Mouse (Mus musculus) T-helper 2 cell (primary cell): Measurements from ENCODE around the gene Hivep2.

Source experiments
- in situ Hi-C: fragments of 300-600 bp; cut with MboI, MseI; formaldehyde crosslinking; loops from one replicate; pipeline ENCODE4 v1.15.1; 2025; ENCODE audit warnings: high pct_unique_total_duplicates

The Hivep2 gene

GRCm38 (mm10) chr10:13968989-13969388 is 3.1 kb downstream of the Hivep2 start:
- in situ Hi-C loops = loop anchor here (10.0 to 25.0 kb wide), 3 partner anchors 134 to 782 kb away; partner anchors contain the start of genes Ltv1 and Zc2hc1b

GRCm38 (mm10) chr10:13970321-13970720 is 4.4 kb downstream of the Hivep2 start:
- in situ Hi-C loops = loop anchor here (25.0 kb wide), 2 partner anchors 242 to 783 kb away; partner anchors contain the start of genes Ltv1 and Zc2hc1b

GRCm38 (mm10) chr10:13971268-13971667 is 5.4 kb downstream of the Hivep2 start:
- in situ Hi-C loops = loop anchor here (25.0 kb wide), 2 partner anchors 241 to 784 kb away; partner anchors contain the start of genes Ltv1 and Zc2hc1b

- in situ Hi-C loops = loop anchor here (25.0 kb wide), 2 partner anchors 239 to 786 kb away; partner anchors contain the start of genes Ltv1 and Zc2hc1b
Measured at GRCm38 (mm10) chr10:13973563-13974179, 7.8 kb downstream of the Hivep2 start.

GRCm38 (mm10) chr10:13974472-13974871 is 8.6 kb downstream of the Hivep2 start:
- in situ Hi-C loops = loop anchor here (25.0 kb wide), 2 partner anchors 238 to 787 kb away; partner anchors contain the start of genes Ltv1 and Zc2hc1b

- in situ Hi-C loops = loop anchor here (5.0 to 25.0 kb wide), 2 partner anchors 61 to 1164 kb away; no protein-coding TSS in a partner anchor
Measured at GRCm38 (mm10) chr10:13975861-13976260, 10.0 kb downstream of the Hivep2 start.

GRCm38 (mm10) chr10:13976267-13976666 is 10.4 kb downstream of the Hivep2 start:
- in situ Hi-C loops = loop anchor here (5.0 to 25.0 kb wide), 2 partner anchors 61 to 1164 kb away; no protein-coding TSS in a partner anchor

GRCm38 (mm10) chr10:13982271-13982670 is 16.4 kb downstream of the Hivep2 start:
- in situ Hi-C loops = loop anchor here (10.0 to 25.0 kb wide), 2 partner anchors 103 to 1170 kb away; no protein-coding TSS in a partner anchor

GRCm38 (mm10) chr10:13982769-13983381 is 17.0 kb downstream of the Hivep2 start:
- in situ Hi-C loops = loop anchor here (10.0 to 25.0 kb wide), 2 partner anchors 102 to 1171 kb away; no protein-coding TSS in a partner anchor

- in situ Hi-C loops = loop anchor here (10.0 to 25.0 kb wide), 2 partner anchors 101 to 1171 kb away; no protein-coding TSS in a partner anchor
Measured at GRCm38 (mm10) chr10:13983631-13984030, 17.8 kb downstream of the Hivep2 start.

GRCm38 (mm10) chr10:13984233-13984632 is 18.4 kb downstream of the Hivep2 start:
- in situ Hi-C loops = loop anchor here (10.0 to 25.0 kb wide), 2 partner anchors 101 to 1172 kb away; no protein-coding TSS in a partner anchor

- in situ Hi-C loops = loop anchor here (10.0 to 25.0 kb wide), 2 partner anchors 98 to 1174 kb away; no protein-coding TSS in a partner anchor
Measured at GRCm38 (mm10) chr10:13986539-13986938, 20.7 kb downstream of the Hivep2 start.

GRCm38 (mm10) chr10:13987336-13987735 is 21.5 kb downstream of the Hivep2 start:
- in situ Hi-C loops = loop anchor here (10.0 to 25.0 kb wide), 2 partner anchors 97 to 1175 kb away; no protein-coding TSS in a partner anchor

- in situ Hi-C loops = loop anchor here (10.0 to 25.0 kb wide), 2 partner anchors 97 to 1176 kb away; no protein-coding TSS in a partner anchor
Measured at GRCm38 (mm10) chr10:13988280-13988679, 22.4 kb downstream of the Hivep2 start.

- in situ Hi-C loops = loop anchor here (10.0 to 25.0 kb wide), 2 partner anchors 96 to 1176 kb away; no protein-coding TSS in a partner anchor
Measured at GRCm38 (mm10) chr10:13988757-13989156, 22.9 kb downstream of the Hivep2 start.

- in situ Hi-C loops = loop anchor here (25.0 kb wide), 1 partner anchor 1179 kb away; no protein-coding TSS in a partner anchor
Measured at GRCm38 (mm10) chr10:13990842-13991241, 25.0 kb downstream of the Hivep2 start.

- in situ Hi-C loops = loop anchor here (25.0 kb wide), 1 partner anchor 1181 kb away; no protein-coding TSS in a partner anchor
Measured at GRCm38 (mm10) chr10:13993411-13993810, 27.5 kb downstream of the Hivep2 start.

GRCm38 (mm10) chr10:13997336-13997735 is 31.5 kb downstream of the Hivep2 start:
- in situ Hi-C loops = loop anchor here (25.0 kb wide), 1 partner anchor 1185 kb away; no protein-coding TSS in a partner anchor

GRCm38 (mm10) chr10:14004769-14005517 is 39.1 kb downstream of the Hivep2 start:
- in situ Hi-C loops = no loop called here

- in situ Hi-C loops = no loop called here
Measured at GRCm38 (mm10) chr10:14009721-14010120, 43.8 kb downstream of the Hivep2 start.
